11 mouse cellular contexts compared by ENCODE assay signal in genomic region chr12:17097800-17098271, GRCm38 (mm10).
DNase-seq lines count a peak whose midpoint lies in the region; ATAC-seq lines count a peak whose summit lies in the region.
"Had no signal": no experiment of that assay in that cellular context is flagged by ENCODE, and none has a peak within 500 bp of the region (broad histone marks: within the 10 kb centered on the region; RNA-seq: fewer than 3 reads in every experiment).

No protein-coding gene starts in this region.

- no peaks in the 10 kb centered on the region for H3K27me3 ChIP-seq in heart, embryonic 10.5 days (ENCODE audit: insufficient read depth, poor library complexity, severe bottlenecking)
- no peaks in the 10 kb centered on the region for H3K27me3 ChIP-seq in forebrain, embryonic 15.5 days
- no peaks in the 10 kb centered on the region for H3K27me3 ChIP-seq in neural tube, embryonic 12.5 days (replicated peaks)
- H3K27me3 ChIP-seq in kidney, embryonic 16.5 days (ENCODE audit: insufficient read depth, low read length) = no peaks in the 10 kb centered on the region
- H3K27me3 ChIP-seq: heart, embryonic 13.5 days had no signal

- H3K9me3 ChIP-seq in heart, embryonic 10.5 days = no peaks in the 10 kb centered on the region; the same call in 1 of the 2 replicates
- H3K9me3 ChIP-seq in forebrain, embryonic 15.5 days = no peaks in the 10 kb centered on the region
- H3K9me3 ChIP-seq in neural tube, embryonic 12.5 days = no peaks in the 10 kb centered on the region
- no peaks in the 10 kb centered on the region for H3K9me3 ChIP-seq in kidney, embryonic 16.5 days (ENCODE audit: low read length)
- H3K9me3 ChIP-seq: heart, embryonic 13.5 days had no signal

- H3K4me3 ChIP-seq in heart, embryonic 10.5 days = no peak overlapping the region
- no peak overlapping the region for H3K4me3 ChIP-seq in forebrain, embryonic 15.5 days
- H3K4me3 ChIP-seq in neural tube, embryonic 12.5 days = no peak overlapping the region
- H3K4me3 ChIP-seq in kidney, embryonic 16.5 days (ENCODE audit: low read length) = no peak overlapping the region
- H3K4me3 ChIP-seq: heart, embryonic 13.5 days had no signal

- H3K36me3 ChIP-seq in heart, embryonic 10.5 days = no peaks in the 10 kb centered on the region
- no peaks in the 10 kb centered on the region for H3K36me3 ChIP-seq in forebrain, embryonic 15.5 days
- no peaks in the 10 kb centered on the region for H3K36me3 ChIP-seq in neural tube, embryonic 12.5 days
- H3K36me3 ChIP-seq in kidney, embryonic 16.5 days (ENCODE audit: insufficient read depth, low read length) = no peaks in the 10 kb centered on the region
- H3K36me3 ChIP-seq: heart, embryonic 13.5 days had no signal

- no peak overlapping the region for H3K9ac ChIP-seq in forebrain, embryonic 15.5 days (replicated peaks)
- H3K9ac ChIP-seq in neural tube, embryonic 12.5 days = no peak overlapping the region
- no peak overlapping the region for H3K9ac ChIP-seq in kidney, embryonic 16.5 days (replicated peaks; ENCODE audit: low read length)
- H3K9ac ChIP-seq: heart, embryonic 13.5 days had no signal

- DNase-seq in heart, embryonic 10.5 days (ENCODE audit: low spot score) = no peak
- DNase-seq in heart, adult 9 months (ENCODE audit: low spot score in 2 of 2) = no peak
- peak; percentile 29 to 41 for DNase-seq in layer of hippocampus, postnatal 14 days (ENCODE audit: low spot score in 2 of 2)
- DNase-seq in cerebellum, adult 11-12 months = no peak
- DNase-seq in kidney, postnatal 14 days = no peak
- DNase-seq: cerebellum, adult 18-20 months had no signal

- WGBS in heart, embryonic 10.5 days = 72% methylated on average over 15 of the region's 15 CpGs
- WGBS in forebrain, embryonic 15.5 days = 39% methylated on average over 15 of the region's 15 CpGs
- 41% methylated on average over 15 of the region's 15 CpGs for WGBS in neural tube, embryonic 12.5 days
- WGBS in kidney, embryonic 16.5 days = 38% methylated on average over 15 of the region's 15 CpGs

- H3K4me2 ChIP-seq in forebrain, embryonic 15.5 days (replicated peaks) = peak overlapping the region; percentile 34
- peak overlapping the region; percentile 34; the same call in 1 of the 2 replicates for H3K4me2 ChIP-seq in neural tube, embryonic 12.5 days (replicated peaks)
- no peak overlapping the region for H3K4me2 ChIP-seq in kidney, embryonic 16.5 days (replicated peaks; ENCODE audit: low read depth, low read length)
- H3K4me2 ChIP-seq: heart, embryonic 13.5 days had no signal

- ATAC-seq in forebrain, embryonic 15.5 days (replicated peaks) = peak; percentile 82
- ATAC-seq in neural tube, embryonic 12.5 days (ENCODE audit: low FRiP score, low read depth) = peak; percentile 85
- ATAC-seq in kidney, embryonic 16.5 days (ENCODE audit: low FRiP score, low TSS enrichment) = no peak

- peaks cover 30% of the 10 kb centered on the region for H3K4me1 ChIP-seq in heart, embryonic 10.5 days
- peaks cover 10% of the 10 kb centered on the region for H3K4me1 ChIP-seq in forebrain, embryonic 15.5 days
- H3K4me1 ChIP-seq in neural tube, embryonic 12.5 days = peaks cover 13% of the 10 kb centered on the region
- H3K4me1 ChIP-seq in kidney, embryonic 16.5 days (ENCODE audit: insufficient read depth, low read length) = no peaks in the 10 kb centered on the region

- 0 out of 2 replicates have a peak overlapping the region, but pooled peaks have one; percentile 16 for H3K27ac ChIP-seq in heart, embryonic 10.5 days
- peak overlapping the region; percentile 71 for H3K27ac ChIP-seq in forebrain, embryonic 15.5 days (replicated peaks)
- no peak overlapping the region for H3K27ac ChIP-seq in neural tube, embryonic 12.5 days
- no peak overlapping the region for H3K27ac ChIP-seq in kidney, embryonic 16.5 days (ENCODE audit: low read length)
- H3K27ac ChIP-seq: stomach, postnatal 0 days had no signal

Comparison
In these comparisons a context has a peak if more than half of its experiments do, and no peak if none do; other contexts are left out.
1. DNase-seq: peak in layer of hippocampus, postnatal 14 days (2 of 2); none in heart, embryonic 10.5 days (single experiment), heart, adult 9 months (0 of 2), cerebellum, adult 11-12 months (single experiment) and kidney, postnatal 14 days (single experiment).
2. H3K27ac ChIP-seq: peak in heart, embryonic 10.5 days (single experiment) and forebrain, embryonic 15.5 days (single experiment); none in neural tube, embryonic 12.5 days (single experiment) and kidney, embryonic 16.5 days (single experiment).